Mouse (Mus musculus) spleen, postnatal 36 days (tissue): ENCODE results near the gene Spsb3.

Experiments
- DNase-seq, 2 experiments: peaks; one replicate each; pipeline ENCODE4 v3.0.0; 2022; ENCODE audit warnings: low spot score in 2 of 2, mixed read lengths in 1 of 2

Gene Spsb3

DNA sequence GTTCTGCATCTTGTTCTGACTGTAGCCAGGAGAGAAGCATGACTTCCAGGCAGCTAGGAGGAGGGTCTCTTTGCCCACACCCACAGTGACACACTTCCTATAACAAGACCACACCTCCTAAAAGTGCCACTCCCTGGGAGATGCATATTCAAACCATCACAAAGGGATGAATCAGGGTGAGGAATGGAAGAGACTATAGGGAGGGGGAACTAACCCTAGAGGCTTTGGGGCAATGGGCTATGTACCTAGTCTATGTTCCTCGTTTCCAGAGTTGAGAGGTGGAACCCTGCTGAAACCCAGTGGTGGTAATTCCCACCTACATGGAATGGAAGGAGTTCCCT lies 12.1 kb upstream of the Spsb3 start:
- no peak for DNase-seq

DNA sequence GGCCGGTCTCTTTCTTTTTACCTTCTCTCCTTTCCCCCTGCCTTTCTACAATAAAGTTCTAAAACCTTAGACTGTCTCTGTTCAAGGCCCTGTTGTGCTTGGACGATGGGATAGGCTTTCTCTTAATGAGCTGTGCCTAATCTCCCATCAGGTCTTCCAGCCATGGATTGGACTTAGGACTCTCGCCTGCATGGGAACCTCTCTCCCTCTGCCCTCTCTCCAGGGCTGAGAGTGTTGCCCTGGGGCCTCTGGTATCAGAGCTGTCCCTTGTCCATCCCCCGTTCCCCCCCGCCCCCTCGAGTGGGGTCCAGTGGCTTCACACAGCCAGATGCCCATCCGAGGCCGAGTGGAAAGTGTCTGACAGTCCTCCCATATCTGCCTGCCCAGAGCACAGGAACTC lies 11.5 kb upstream of the Spsb3 start:
- DNase-seq, result no peak

DNA sequence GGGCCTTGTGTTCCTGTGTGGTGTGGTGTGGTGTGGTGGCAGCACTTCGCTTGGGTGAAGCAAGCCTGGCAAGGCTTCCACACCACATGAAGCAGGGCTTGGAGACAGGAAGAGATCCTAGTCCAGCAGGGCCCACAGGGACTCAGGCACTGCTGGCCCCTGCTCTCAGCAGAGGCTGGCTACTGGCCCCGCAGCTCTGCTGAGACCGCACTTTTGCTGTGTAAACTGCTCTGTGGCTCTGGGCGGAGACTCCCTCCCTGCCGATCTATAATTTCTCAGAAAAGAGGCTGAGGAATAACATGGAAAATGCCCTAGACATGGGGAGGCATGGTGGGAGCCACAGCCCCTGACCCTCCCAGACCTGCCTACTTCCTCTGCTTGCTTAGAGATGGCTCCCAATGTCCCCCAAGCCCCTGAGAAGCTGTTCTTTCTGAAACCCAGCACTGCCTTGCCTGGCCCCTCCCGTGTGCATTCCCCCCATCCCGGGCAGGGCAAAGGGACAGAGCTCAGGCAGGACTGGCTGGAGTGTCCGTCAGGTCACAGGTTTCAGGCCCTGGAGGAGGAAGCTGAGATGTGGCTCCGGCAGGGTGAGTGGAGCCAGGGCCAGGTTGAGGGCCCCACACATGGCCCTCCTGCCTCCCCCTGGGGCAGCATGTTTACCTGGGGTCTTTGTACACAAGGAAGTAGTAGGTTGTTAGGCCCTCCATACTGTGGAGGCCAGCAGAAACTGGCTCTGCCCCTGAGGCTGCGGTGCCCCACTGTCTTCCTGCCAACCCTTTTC lies 8.9 kb upstream of the Spsb3 start:
- DNase-seq, result no peak

DNA sequence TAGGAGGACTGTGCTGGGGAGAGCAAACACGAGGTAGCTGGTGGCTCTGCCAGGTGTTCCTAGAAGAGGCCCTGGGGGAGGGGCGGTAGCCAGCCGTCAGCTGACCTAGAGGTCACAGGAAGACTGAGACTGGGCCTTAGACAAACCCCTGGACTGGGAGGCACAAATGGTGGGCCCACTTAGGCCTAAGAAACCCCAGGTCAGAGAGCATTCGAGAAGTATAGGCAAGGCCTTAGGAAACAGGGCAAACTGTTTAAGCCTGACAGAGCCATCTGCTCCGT lies 8.4 kb upstream of the Spsb3 start:
- DNase-seq, result no peak

DNA sequence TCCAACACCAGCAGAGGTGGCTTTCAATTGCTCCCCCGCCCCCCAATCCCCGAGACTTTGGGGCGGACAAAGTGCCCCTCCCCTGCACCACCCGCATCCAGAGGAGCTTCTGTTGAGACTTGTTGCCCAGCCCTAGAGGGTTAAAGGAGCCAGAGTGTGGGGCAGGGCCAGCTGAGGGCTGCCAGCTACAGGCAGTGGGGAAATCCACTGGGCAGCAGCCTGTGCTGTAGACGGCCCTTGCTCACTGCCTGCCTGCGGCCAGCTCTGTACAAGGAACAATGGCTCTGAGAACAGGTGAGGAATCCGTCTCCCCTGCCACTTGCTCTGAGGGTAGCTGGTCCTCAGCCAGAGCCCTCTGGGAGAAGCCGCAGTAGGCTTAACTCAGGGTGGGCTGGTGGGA lies 7.9 kb upstream of the Spsb3 start:
- DNase-seq, result no peak

DNA sequence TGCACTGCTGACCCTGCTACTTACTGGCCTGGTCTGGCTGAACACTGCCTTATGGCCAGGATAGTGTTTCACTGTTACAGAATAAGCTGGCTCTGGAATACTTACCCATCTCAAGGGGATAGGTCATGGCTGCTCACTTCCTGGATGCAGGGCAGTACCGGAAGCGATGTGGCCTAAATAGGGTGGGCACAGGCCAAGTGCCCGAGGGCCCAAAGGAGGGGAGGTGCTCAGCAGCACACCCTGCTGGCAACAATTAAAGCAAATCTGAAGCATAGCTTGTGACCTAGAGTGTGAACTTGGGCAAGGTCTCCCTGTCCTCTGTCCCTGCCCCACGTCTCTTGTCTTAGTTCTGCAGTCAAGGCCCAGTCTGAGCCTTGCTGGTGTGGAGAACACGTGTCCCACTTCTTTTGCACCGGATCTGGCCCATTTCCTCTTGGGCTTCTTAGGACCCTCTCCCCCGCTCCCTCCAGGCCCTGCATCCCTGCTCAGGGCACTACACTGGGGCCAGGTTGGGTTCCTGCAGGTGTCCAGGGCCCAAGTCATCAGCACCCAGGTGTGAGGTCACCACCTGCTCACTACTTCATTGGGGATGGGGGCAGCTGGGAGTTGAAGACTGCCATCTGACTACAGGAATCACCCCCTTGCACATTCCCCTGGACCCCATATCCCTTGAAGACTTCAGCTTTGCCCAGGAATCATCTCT lies 4.6 kb upstream of the Spsb3 start:
- DNase-seq, result peak in 1 of 2 experiments; percentile 48

DNA sequence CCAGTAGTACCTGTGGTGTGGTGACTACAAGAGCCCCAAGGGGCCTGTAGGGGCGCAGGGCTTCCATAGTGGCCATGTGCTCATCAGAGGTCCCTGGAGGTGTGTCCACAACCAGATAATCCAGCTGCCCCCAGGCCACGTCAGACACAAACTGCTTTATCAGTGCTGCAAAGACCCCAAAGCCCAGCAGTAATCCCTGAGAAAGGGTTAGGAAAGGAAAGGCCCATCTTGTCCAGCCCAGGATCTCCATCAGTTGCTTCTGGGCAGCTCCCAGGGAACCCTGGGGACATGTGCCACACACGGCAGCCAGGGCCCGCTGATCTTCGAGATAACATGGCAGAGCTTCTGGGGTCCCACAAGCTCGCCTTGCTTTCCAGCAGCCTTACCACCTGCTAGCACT lies 2.1 kb upstream of the Spsb3 start:
- no peak for DNase-seq

DNA sequence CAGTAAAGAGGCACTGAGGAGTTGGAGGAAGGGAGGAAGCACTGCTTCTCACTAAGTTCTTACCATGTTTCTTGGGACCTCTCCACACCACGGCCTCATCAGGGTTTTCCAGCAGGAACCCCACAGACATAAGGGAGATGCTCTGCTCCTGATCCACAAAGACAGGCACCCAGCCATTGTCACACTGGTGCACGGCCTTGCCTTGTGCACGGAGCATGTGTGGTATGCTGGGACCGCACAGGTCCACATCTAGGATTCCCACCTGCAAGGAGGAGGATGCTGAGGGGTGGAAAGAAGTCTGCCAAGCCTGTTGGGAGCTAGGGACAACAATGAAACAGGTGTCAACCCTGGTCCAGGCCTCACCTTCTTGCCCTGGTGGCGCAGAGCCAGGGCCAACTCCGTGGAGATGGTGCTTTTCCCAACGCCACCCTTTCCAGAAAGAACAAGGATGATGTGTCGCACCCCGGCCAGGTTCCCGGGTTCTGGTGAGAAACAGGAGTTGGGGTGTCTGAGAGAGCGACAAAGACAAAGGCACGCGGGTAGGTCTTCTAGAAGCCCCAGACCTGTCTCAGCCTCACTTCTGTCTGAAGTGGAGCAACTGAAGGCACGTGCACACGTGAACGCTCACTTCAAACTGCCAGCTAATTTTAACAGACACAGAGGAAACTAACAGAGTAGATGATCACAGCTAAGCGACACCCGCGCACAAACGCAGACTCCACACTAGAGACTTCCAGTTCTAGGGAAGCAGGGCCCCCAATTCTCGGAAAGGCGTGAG lies 898 bp upstream of the Spsb3 start:
- no peak for DNase-seq

DNA sequence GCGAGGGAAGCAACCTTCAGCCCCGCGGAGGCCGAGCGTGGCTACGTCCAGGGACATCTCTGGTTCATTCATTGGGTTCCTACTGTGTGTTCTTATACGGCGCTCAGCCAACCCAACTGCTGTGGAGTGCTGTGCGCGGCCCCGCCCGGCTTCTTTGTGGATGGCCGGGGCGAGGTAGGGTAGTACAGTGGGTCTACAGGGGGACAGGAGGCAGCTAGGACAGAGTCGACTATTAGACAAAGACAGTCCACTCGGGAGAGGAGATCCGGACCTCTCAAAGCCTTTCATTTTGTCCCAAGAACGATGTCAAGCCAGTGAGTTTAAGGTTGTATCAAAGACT lies 459 bp downstream of the Spsb3 start:
- DNase-seq, result no peak

DNA sequence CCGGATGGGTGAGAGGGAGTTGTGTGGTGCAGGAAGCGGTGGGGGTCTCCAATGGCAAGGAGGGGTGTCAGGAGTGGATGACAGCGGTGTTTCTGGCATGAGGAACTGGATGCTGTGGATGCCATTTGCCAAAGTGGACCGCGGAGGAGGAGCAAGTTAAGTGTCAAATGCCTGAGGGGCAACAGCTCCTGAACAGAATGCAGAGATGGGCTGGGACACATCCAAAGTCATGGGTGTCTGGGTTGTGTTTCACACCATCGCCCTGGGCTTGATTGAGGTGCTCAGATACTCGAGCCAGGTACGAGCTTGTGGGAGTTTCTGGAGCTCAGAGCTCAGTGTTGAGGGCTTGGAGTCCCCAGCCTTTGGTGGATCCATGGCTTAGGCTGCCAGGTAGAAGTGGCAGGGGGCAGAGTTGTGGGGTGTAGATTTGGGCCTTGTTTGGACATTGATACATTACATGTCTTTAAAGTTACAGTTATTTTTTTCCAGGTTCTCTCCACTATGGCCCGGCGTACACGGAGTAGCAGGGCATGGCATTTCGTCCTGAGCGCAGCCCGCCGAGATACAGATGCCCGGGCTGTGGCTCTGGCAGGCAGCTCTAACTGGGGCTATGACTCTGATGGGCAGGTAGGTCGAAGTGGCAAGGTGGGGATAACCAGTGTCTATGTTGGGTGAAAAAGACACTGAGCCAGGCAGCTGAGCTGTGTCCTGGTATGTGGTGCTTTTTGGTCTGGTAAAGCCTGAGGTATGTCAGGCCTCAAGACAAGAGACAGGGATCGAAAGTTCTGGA lies 1.0 kb downstream of the Spsb3 start:
- DNase-seq, result no peak

DNA sequence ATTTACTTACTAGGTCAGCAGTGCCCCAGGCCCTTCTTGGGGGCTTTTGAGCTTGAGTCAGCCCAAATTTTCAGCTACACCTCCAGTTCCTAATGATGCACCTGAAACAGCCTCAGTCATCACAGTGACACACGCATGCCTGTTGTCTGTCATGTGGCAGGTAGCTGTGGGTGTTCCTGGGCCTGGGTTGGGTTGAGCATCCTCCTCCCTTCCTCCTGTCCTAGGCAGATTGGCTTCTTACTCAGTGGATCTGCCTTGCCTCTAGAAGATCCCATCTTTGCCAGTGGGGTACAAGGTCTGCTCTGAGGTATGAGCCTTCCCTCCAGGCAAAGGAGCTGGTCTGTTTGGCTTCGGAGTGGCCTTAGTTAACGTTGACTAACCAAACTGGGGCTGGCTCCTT lies 2.4 kb downstream of the Spsb3 start:
- no peak for DNase-seq

DNA sequence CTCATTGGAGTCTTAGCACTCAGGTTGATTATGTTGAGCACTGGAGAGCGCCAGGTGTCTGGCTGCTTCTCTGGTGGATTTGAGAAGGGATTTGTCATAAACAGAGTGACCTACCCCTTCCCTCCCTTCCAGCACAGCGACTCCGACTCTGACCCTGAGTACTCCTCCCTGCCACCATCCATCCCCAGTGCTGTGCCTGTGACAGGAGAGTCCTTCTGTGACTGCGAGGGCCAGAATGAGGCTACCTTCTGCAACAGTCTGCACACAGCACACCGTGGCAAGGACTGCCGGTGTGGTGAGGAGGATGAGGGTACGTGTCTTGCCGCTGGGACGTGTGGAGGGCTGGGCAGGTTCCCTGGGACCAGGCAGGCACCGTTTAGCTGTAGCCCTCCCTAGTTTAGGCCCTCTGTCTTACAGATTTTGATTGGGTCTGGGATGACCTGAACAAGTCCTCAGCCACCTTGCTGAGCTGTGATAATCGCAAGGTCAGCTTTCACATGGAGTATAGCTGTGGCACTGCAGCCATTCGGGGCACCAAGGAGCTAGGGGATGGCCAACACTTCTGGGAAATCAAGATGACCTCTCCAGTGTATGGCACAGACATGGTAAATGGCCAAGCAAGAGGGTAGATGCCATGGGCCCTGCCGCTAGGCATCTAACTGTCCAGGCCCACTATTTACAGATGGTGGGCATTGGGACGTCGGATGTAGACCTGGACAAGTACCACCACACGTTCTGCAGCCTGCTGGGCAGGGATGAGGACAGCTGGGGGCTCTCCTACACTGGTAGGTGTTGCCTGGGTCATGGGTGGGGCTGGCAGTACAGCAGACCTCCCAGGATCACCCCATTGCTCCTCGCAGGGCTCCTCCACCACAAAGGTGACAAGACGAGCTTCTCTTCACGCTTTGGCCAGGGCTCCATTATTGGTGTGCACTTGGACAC lies 4.0 kb downstream of the Spsb3 start:
- no peak for DNase-seq

DNA sequence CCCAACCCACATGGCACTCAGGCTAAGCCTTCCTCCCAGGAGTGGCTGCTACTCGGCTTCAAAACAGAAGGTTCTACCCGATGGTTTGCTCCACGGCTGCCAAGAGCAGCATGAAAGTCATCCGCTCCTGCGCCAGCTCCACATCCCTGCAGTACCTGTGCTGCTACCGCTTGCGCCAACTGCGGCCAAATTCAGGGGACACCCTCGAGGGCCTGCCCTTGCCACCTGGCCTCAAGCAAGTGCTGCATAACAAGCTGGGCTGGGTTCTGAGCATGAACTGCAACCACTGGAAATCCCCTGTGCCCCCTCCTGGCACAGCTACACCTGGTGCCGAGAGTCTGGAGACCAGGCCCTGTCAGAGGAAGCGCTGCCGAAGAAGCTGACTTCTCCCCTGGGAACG lies 4.9 kb downstream of the Spsb3 start:
- DNase-seq, result no peak

DNA sequence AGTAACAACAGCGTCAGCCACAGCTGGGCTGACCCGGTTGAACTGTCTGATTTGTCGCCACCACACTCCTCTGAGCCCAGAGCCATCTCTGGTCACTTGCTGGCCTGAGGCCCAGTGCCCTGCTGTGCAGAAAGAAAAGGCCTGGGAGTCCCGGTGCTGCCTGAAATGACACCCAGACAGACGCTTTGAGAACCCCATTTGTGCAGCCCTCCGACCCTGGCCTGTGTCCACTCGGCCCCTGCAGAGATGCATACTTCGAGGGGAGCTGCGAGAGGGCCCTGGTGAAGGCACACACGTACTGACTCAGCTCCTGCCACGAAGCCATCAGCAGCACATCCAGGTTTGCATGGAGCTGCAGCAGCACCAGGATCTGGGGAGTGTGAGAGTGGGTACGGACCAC lies 6.3 kb downstream of the Spsb3 start:
- no peak for DNase-seq

DNA sequence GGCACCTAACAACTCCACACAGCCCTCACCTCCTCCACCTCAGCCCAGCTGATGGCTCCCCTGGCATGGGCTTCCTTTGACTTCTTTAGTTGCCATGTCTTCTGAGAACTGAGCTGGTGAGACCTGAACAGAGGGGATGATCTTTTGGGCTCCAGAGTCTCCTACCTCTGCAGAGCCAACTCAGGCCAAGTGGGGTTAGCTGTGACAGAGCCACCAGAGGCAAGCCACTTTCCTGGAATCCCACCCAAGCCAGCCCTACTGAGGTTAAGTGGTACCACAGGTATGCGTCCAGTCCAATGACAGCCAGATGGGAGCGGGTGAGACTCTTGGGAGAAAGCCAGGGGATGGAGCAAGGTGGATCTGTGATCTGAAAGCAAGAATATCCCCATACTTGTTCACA lies 6.8 kb downstream of the Spsb3 start:
- no peak for DNase-seq

DNA sequence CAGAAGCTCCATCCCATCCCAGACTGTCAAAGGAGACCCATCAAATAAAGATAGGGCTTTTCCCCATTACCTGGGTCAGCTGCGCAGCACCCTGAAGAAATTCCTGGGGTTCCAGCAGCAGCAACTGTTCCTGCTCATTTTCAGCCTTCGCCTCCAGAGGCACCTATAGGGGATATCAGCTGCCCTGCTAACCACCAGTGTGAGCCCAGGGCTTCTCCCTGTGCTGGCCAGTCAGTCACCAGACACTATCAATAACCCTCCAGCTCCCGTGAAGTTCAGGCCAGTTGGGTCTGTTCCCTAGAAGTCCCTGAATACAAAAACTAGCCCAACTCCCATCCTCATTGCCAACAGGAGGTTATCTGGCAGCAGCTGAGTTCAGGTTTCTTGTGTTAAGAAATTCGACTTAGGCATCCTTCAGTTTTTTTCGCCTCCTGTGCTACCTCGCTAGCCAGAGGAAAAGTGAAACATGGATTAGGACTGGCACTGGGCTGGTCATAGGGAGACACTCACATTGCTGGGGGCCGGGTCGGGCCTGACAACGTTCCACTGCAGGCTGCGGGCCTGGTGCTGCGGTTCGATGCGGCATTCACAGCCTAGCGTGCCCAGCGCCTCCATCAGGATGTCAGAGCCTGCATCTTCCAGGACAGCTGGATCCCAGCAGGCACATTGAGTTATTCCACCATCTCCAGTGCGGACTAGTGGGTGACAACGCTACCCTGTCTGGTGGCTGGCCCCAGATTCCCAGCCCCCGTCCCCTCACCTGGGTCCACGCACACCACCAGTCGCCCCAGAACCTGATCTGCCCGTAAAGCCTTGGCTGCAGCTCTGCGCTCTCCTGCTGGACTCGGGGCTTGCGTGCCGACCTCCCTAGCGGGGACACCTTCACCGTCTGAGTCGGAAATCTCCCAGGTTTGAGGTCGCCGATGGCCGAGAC lies 7.9 kb downstream of the Spsb3 start:
- DNase-seq, result no peak

DNA sequence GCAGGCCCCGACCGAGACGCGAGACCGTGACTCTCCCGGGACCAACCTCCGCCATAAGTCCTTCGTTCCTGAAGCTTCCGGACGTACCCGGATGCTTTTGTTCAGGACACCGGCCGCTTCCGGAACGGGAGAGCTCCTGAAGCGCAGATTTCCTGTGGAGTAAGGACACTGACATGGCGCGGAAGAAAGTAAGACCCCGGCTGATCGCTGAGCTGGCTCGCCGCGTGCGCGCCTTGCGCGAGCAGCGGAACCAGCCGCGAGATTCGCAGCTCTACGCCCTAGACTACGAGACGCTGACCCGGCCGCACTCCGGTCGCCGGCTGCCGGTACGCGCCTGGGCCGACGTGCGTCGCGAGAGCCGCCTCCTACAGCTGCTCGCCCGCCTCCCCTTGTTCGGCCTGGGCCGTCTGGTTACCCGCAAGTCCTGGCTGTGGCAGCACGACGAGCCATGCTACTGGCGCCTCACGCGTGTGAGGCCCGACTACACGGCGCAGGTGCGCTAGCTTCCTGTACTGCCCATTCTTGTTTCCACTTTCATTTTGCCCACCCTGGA lies 8.6 kb downstream of the Spsb3 start, which contains the start of the genes Eme2 and Mrps34:
Gene Eme2 (minus strand): TSS at position 93 of the 553 bp plus-strand sequence.
Gene Mrps34 (plus strand): TSS at position 122 of the 553 bp plus-strand sequence.
- DNase-seq, result peak; percentile 67 to 75

DNA sequence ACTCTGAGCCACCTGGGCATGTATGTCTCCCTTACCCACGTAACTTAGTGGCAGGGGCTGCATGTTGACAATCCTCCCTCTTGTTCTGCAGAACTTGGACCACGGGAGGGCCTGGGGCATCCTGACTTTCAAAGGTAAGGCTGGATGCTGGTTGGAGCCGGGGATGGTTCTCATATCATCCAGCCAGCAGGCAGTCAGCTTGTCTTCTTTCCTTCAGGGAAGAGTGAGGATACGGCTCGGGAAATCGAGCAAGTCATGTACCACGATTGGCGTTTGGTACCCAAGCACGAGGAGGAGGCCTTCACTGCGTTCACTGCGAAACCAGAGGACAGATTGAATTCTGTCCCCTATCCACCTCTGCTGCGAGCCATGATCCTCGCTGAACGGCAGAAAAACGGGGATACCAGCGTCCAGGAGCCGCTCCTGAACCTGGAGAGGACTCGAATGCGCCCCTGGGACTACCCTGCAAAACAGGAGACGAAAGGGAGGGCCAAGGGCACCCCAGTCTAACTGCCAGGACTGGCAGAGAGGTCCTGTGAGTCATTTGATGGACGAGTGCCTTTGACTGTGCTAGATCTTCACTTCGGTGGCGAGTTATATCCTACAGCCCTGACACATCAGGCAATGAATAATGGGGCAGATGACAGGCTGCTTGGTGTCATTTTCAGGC lies 9.3 kb downstream of the Spsb3 start:
- DNase-seq, result no peak
